Mouse (Mus musculus): ENCODE results near the gene Cdyl2. TPM values are rescaled to one million over a fixed set of nuclear protein-coding genes. Genes with fewer than 3 reads are reported as not detected.

The Cdyl2 gene
- polyA plus RNA-seq, 1 experiment = 3.1 TPM

- no peak for TF ChIP-seq POLR2A (IDR thresholded peaks at IDR 0.05; ENCODE audit: borderline replicate concordance, control insufficient read depth, low read depth, low read length)
- no peak for TF ChIP-seq CTCF (IDR thresholded peaks at IDR 0.05; ENCODE audit: control insufficient read depth, insufficient read depth, low read length)
- Histone ChIP-seq H3K4me3 (replicated peaks; ENCODE audit: control insufficient read depth, low read depth, low read length) (no peak overlapping the region), H3K27ac (ENCODE audit: control insufficient read depth, insufficient read depth, low read depth, low read length, poor library complexity) (no peak overlapping the region), H3K4me1 (ENCODE audit: control insufficient read depth, insufficient read depth, low read length) (peaks cover 5% of the 10 kb centered on the region; the same call in 1 of the 2 replicates)
- WGBS = 81% methylated on average over 10 of the region's 10 CpGs
These were observed 114.0 kb downstream of the Cdyl2 start for GRCm38 (mm10) chr8:116618797-116619196.

GRCm38 (mm10) chr8:116617891-116618290 is 114.9 kb downstream of the Cdyl2 start:
- H3K4me1 ChIP-seq (ENCODE audit: control insufficient read depth, insufficient read depth, low read length) = peaks cover 5% of the 10 kb centered on the region; the same call in 1 of the 2 replicates
- no peak overlapping the region for H3K4me3 ChIP-seq (replicated peaks; ENCODE audit: control insufficient read depth, low read depth, low read length)
- TF ChIP-seq CTCF (IDR thresholded peaks at IDR 0.05; ENCODE audit: control insufficient read depth, insufficient read depth, low read length) (no peak), POLR2A (IDR thresholded peaks at IDR 0.05; ENCODE audit: borderline replicate concordance, control insufficient read depth, low read depth, low read length) (no peak)
- 81% methylated on average over 4 of the region's 4 CpGs for WGBS
- no peak overlapping the region for H3K27ac ChIP-seq (ENCODE audit: control insufficient read depth, insufficient read depth, low read depth, low read length, poor library complexity)

GRCm38 (mm10) chr8:116616369-116616768 is 116.4 kb downstream of the Cdyl2 start:
- H3K4me1 ChIP-seq (ENCODE audit: control insufficient read depth, insufficient read depth, low read length) = peaks cover 5% of the 10 kb centered on the region; the same call in 1 of the 2 replicates
- no peak overlapping the region for H3K27ac ChIP-seq (ENCODE audit: control insufficient read depth, insufficient read depth, low read depth, low read length, poor library complexity)
- H3K4me3 ChIP-seq (replicated peaks; ENCODE audit: control insufficient read depth, low read depth, low read length) = no peak overlapping the region
- TF ChIP-seq POLR2A (IDR thresholded peaks at IDR 0.05; ENCODE audit: borderline replicate concordance, control insufficient read depth, low read depth, low read length) (no peak), CTCF (IDR thresholded peaks at IDR 0.05; ENCODE audit: control insufficient read depth, insufficient read depth, low read length) (no peak; the same call in 1 of the 2 replicates)

- Histone ChIP-seq H3K4me1 (ENCODE audit: control insufficient read depth, insufficient read depth, low read length) (peaks cover 2% of the 10 kb centered on the region; the same call in 1 of the 2 replicates), H3K4me3 (replicated peaks; ENCODE audit: control insufficient read depth, low read depth, low read length) (no peak overlapping the region), H3K27ac (ENCODE audit: control insufficient read depth, insufficient read depth, low read depth, low read length, poor library complexity) (no peak overlapping the region)
- TF ChIP-seq CTCF (IDR thresholded peaks at IDR 0.05; ENCODE audit: control insufficient read depth, insufficient read depth, low read length) (no peak), POLR2A (IDR thresholded peaks at IDR 0.05; ENCODE audit: borderline replicate concordance, control insufficient read depth, low read depth, low read length) (no peak)
- WGBS = 79% methylated on average over 7 of the region's 7 CpGs
These were observed 117.9 kb downstream of the Cdyl2 start for GRCm38 (mm10) chr8:116614901-116615300.

GRCm38 (mm10) chr8:116606171-116606570 is 126.6 kb downstream of the Cdyl2 start:
- Histone ChIP-seq H3K4me1 (ENCODE audit: control insufficient read depth, insufficient read depth, low read length) (no peaks in the 10 kb centered on the region; the same call in 1 of the 2 replicates), H3K27ac (ENCODE audit: control insufficient read depth, insufficient read depth, low read depth, low read length, poor library complexity) (no peak overlapping the region), H3K4me3 (replicated peaks; ENCODE audit: control insufficient read depth, low read depth, low read length) (no peak overlapping the region)
- 68% methylated on average over 13 of the region's 13 CpGs for WGBS
- no peak for TF ChIP-seq CTCF (IDR thresholded peaks at IDR 0.05; ENCODE audit: control insufficient read depth, insufficient read depth, low read length)
- no peak for TF ChIP-seq POLR2A (IDR thresholded peaks at IDR 0.05; ENCODE audit: borderline replicate concordance, control insufficient read depth, low read depth, low read length)

- no peak overlapping the region for H3K27ac ChIP-seq (ENCODE audit: control insufficient read depth, insufficient read depth, low read depth, low read length, poor library complexity)
- 94% methylated on average over 4 of the region's 4 CpGs for WGBS
- TF ChIP-seq CTCF (IDR thresholded peaks at IDR 0.05; ENCODE audit: control insufficient read depth, insufficient read depth, low read length) (peak; percentile 43), POLR2A (IDR thresholded peaks at IDR 0.05; ENCODE audit: borderline replicate concordance, control insufficient read depth, low read depth, low read length) (no peak)
- H3K4me3 ChIP-seq (replicated peaks; ENCODE audit: control insufficient read depth, low read depth, low read length) = no peak overlapping the region
- no peaks in the 10 kb centered on the region; the same call in 1 of the 2 replicates for H3K4me1 ChIP-seq (ENCODE audit: control insufficient read depth, insufficient read depth, low read length)
These were observed 130.0 kb downstream of the Cdyl2 start for GRCm38 (mm10) chr8:116602806-116603205.

GRCm38 (mm10) chr8:116599728-116600127 is 133.1 kb downstream of the Cdyl2 start:
- 8% methylated on average over 6 of the region's 6 CpGs for WGBS
- TF ChIP-seq CTCF (IDR thresholded peaks at IDR 0.05; ENCODE audit: control insufficient read depth, insufficient read depth, low read length) = no peak
- no peak for TF ChIP-seq POLR2A (IDR thresholded peaks at IDR 0.05; ENCODE audit: borderline replicate concordance, control insufficient read depth, low read depth, low read length)
- Histone ChIP-seq H3K4me1 (ENCODE audit: control insufficient read depth, insufficient read depth, low read length) (no peaks in the 10 kb centered on the region; the same call in 1 of the 2 replicates), H3K27ac (ENCODE audit: control insufficient read depth, insufficient read depth, low read depth, low read length, poor library complexity) (peak overlapping the region; percentile 18; the same call in 1 of the 2 replicates), H3K4me3 (replicated peaks; ENCODE audit: control insufficient read depth, low read depth, low read length) (no peak overlapping the region)

- H3K4me1 ChIP-seq (ENCODE audit: control insufficient read depth, insufficient read depth, low read length) = peaks cover 3% of the 10 kb centered on the region; the same call in 1 of the 2 replicates
- no peak overlapping the region for H3K27ac ChIP-seq (ENCODE audit: control insufficient read depth, insufficient read depth, low read depth, low read length, poor library complexity)
- TF ChIP-seq CTCF (IDR thresholded peaks at IDR 0.05; ENCODE audit: control insufficient read depth, insufficient read depth, low read length) (no peak), POLR2A (IDR thresholded peaks at IDR 0.05; ENCODE audit: borderline replicate concordance, control insufficient read depth, low read depth, low read length) (no peak)
- 81% methylated on average over 10 of the region's 10 CpGs for WGBS
- H3K4me3 ChIP-seq (replicated peaks; ENCODE audit: control insufficient read depth, low read depth, low read length) = no peak overlapping the region
These were observed 141.6 kb downstream of the Cdyl2 start for GRCm38 (mm10) chr8:116591226-116591625.

- WGBS = 74% methylated on average over 4 of the region's 4 CpGs
- Histone ChIP-seq H3K4me1 (ENCODE audit: control insufficient read depth, insufficient read depth, low read length) (peaks cover 3% of the 10 kb centered on the region; the same call in 1 of the 2 replicates), H3K27ac (ENCODE audit: control insufficient read depth, insufficient read depth, low read depth, low read length, poor library complexity) (no peak overlapping the region), H3K4me3 (replicated peaks; ENCODE audit: control insufficient read depth, low read depth, low read length) (no peak overlapping the region)
- no peak for TF ChIP-seq CTCF (IDR thresholded peaks at IDR 0.05; ENCODE audit: control insufficient read depth, insufficient read depth, low read length)
- no peak for TF ChIP-seq POLR2A (IDR thresholded peaks at IDR 0.05; ENCODE audit: borderline replicate concordance, control insufficient read depth, low read depth, low read length)
These were observed 142.2 kb downstream of the Cdyl2 start for GRCm38 (mm10) chr8:116590546-116590945.

Measured in bone marrow, adult 2 months (tissue).